13 mouse cellular contexts compared by ENCODE assay signal in genomic region chr3:153276830-153277388, GRCm38 (mm10).
A peak's percentile ranks its signal among the peaks of the same experiment; 100 is the strongest.
DNase-seq lines count a peak whose midpoint lies in the region; ATAC-seq lines count a peak whose summit lies in the region.
"Had no signal": no experiment of that assay in that cellular context is flagged by ENCODE, and none has a peak within 500 bp of the region (broad histone marks: within the 10 kb centered on the region; RNA-seq: fewer than 3 reads in every experiment).

No protein-coding gene starts in this region.

- H3K9ac ChIP-seq in neural tube, embryonic 11.5 days (ENCODE audit: low read length) = no peak overlapping the region
- no peak overlapping the region for H3K9ac ChIP-seq in forebrain, embryonic 16.5 days (replicated peaks; ENCODE audit: low read depth, low read length)
- H3K9ac ChIP-seq in liver, embryonic 11.5 days (ENCODE audit: low read depth, low read length) = no peak overlapping the region

- no peak for DNase-seq in neural tube, embryonic 11.5 days (ENCODE audit: low spot score)
- DNase-seq in neural tube, embryonic 10.5 days (ENCODE audit: extremely low spot score, low spot score) = no peak
- DNase-seq in midbrain, embryonic 10.5 days (ENCODE audit: low spot score) = peak; percentile 19
- peak; percentile 51 for DNase-seq in yolk sac, embryonic 10.5 days (ENCODE audit: low spot score)
- no peak for DNase-seq in adrenal gland, postnatal 10 days
- DNase-seq in liver, embryonic 11.5 days (ENCODE audit: low spot score) = no peak
- no peak for DNase-seq in spleen, postnatal 36 days (ENCODE audit: low spot score in 2 of 2)
- DNase-seq: heart, postnatal 4 days; kidney, postnatal 36 days; lung, adult 2 months; thymus, postnatal 25 days had no signal

- peaks cover 15% of the 10 kb centered on the region for H3K4me1 ChIP-seq in neural tube, embryonic 11.5 days (ENCODE audit: control insufficient read depth, insufficient read depth, low read length)
- H3K4me1 ChIP-seq in forebrain, embryonic 16.5 days (replicated peaks; ENCODE audit: control insufficient read depth, insufficient read depth, low read length) = peaks cover 23% of the 10 kb centered on the region
- H3K4me1 ChIP-seq in midbrain, embryonic 10.5 days = peaks cover 34% of the 10 kb centered on the region
- peaks cover 11% of the 10 kb centered on the region for H3K4me1 ChIP-seq in liver, embryonic 11.5 days (replicated peaks; ENCODE audit: control insufficient read depth, insufficient read depth, low read length)

- peak overlapping the region; percentile 5; the same call in 1 of the 2 replicates for H3K4me2 ChIP-seq in neural tube, embryonic 11.5 days (ENCODE audit: low read depth)
- peak overlapping the region; percentile 14 for H3K4me2 ChIP-seq in forebrain, embryonic 16.5 days (ENCODE audit: low read length)
- no peak overlapping the region for H3K4me2 ChIP-seq in liver, embryonic 11.5 days

- 0 out of 2 replicates have a peak, but pooled peaks cover 4% of the 10 kb centered on the region for H3K9me3 ChIP-seq in neural tube, embryonic 11.5 days (ENCODE audit: control insufficient read depth, low read length)
- peaks cover 11% of the 10 kb centered on the region for H3K9me3 ChIP-seq in forebrain, embryonic 16.5 days (ENCODE audit: control insufficient read depth, low read length)
- peaks cover 14% of the 10 kb centered on the region for H3K9me3 ChIP-seq in midbrain, embryonic 10.5 days (replicated peaks)
- peaks cover 4% of the 10 kb centered on the region; the same call in 1 of the 2 replicates for H3K9me3 ChIP-seq in liver, embryonic 11.5 days (ENCODE audit: control insufficient read depth, low read length)

- H3K27ac ChIP-seq in neural tube, embryonic 11.5 days (ENCODE audit: low read depth, low read length) = peak overlapping the region; percentile 35; the same call in 1 of the 2 replicates
- peak overlapping the region; percentile 0; the same call in 1 of the 2 replicates for H3K27ac ChIP-seq in forebrain, embryonic 16.5 days (ENCODE audit: low read length)
- peak overlapping the region; percentile 72 for H3K27ac ChIP-seq in midbrain, embryonic 10.5 days (replicated peaks)
- no peak overlapping the region for H3K27ac ChIP-seq in liver, embryonic 11.5 days (ENCODE audit: low read depth, low read length)

- no peaks in the 10 kb centered on the region for H3K36me3 ChIP-seq in neural tube, embryonic 11.5 days (ENCODE audit: control insufficient read depth, insufficient read depth, low read length)
- H3K36me3 ChIP-seq in forebrain, embryonic 16.5 days (ENCODE audit: control insufficient read depth, insufficient read depth) = no peaks in the 10 kb centered on the region
- 0 out of 2 replicates have a peak, but pooled peaks cover 5% of the 10 kb centered on the region for H3K36me3 ChIP-seq in midbrain, embryonic 10.5 days
- H3K36me3 ChIP-seq in liver, embryonic 11.5 days (ENCODE audit: control insufficient read depth, insufficient read depth, low read length) = no peaks in the 10 kb centered on the region

- WGBS in neural tube, embryonic 11.5 days = 50% methylated on average over 16 of the region's 16 CpGs
- WGBS in forebrain, embryonic 16.5 days = 12% methylated on average over 16 of the region's 16 CpGs
- whole genome bisulfite sequencing in midbrain, embryonic 10.5 days = 54% methylated on average over 16 of the region's 16 CpGs
- 76% methylated on average over 16 of the region's 16 CpGs for WGBS in liver, embryonic 11.5 days

- peak; percentile 73 for ATAC-seq in neural tube, embryonic 11.5 days (ENCODE audit: insufficient read depth, low FRiP score, low TSS enrichment)
- ATAC-seq in forebrain, embryonic 16.5 days = peak; percentile 52
- ATAC-seq in liver, embryonic 11.5 days (replicated peaks; ENCODE audit: low FRiP score) = no peak

- no peaks in the 10 kb centered on the region for H3K27me3 ChIP-seq in neural tube, embryonic 11.5 days (ENCODE audit: control insufficient read depth, insufficient read depth, low read length)
- no peaks in the 10 kb centered on the region for H3K27me3 ChIP-seq in forebrain, embryonic 16.5 days (replicated peaks; ENCODE audit: control insufficient read depth, insufficient read depth, low read length)
- H3K27me3 ChIP-seq in midbrain, embryonic 10.5 days (ENCODE audit: low read depth, poor library complexity, severe bottlenecking) = peaks cover 3% of the 10 kb centered on the region; the same call in 1 of the 2 replicates
- H3K27me3 ChIP-seq in liver, embryonic 11.5 days (replicated peaks; ENCODE audit: control insufficient read depth, insufficient read depth, low read length) = no peaks in the 10 kb centered on the region
- H3K27me3 ChIP-seq: CH12.LX had no signal

- H3K4me3 ChIP-seq in neural tube, embryonic 11.5 days (ENCODE audit: low read depth, low read length) = no peak overlapping the region
- H3K4me3 ChIP-seq in forebrain, embryonic 16.5 days (replicated peaks; ENCODE audit: low read length) = no peak overlapping the region
- peak overlapping the region; percentile 23 for H3K4me3 ChIP-seq in midbrain, embryonic 10.5 days
- no peak overlapping the region for H3K4me3 ChIP-seq in liver, embryonic 11.5 days (ENCODE audit: low read depth, low read length)

Comparison
In these comparisons a context has a peak if more than half of its experiments do, and no peak if none do; other contexts are left out.
1. DNase-seq: peak in midbrain, embryonic 10.5 days (single experiment) and yolk sac, embryonic 10.5 days (single experiment); none in neural tube, embryonic 11.5 days (single experiment), neural tube, embryonic 10.5 days (single experiment), adrenal gland, postnatal 10 days (single experiment), liver, embryonic 11.5 days (single experiment) and spleen, postnatal 36 days (0 of 2).